Mouse (Mus musculus): Measurements from ENCODE around the gene Cpeb4. TPM values are rescaled to one million over a fixed set of nuclear protein-coding genes. Genes with fewer than 3 reads are reported as not detected.

Gene Cpeb4
- polyA plus RNA-seq, 1 experiment from 2014 or later: 5.9 TPM

- WGBS: 81% methylated on average over 5 of the region's 5 CpGs
- Histone ChIP-seq H3K36me3 (ENCODE audit: control insufficient read depth, insufficient read depth) (no peaks in the 10 kb centered on the region), H3K9me3 (replicated peaks; ENCODE audit: control insufficient read depth, low read length) (no peaks in the 10 kb centered on the region), H3K27ac (ENCODE audit: low read length) (no peak overlapping the region), H3K4me1 (ENCODE audit: control insufficient read depth, insufficient read depth, low read length) (peaks cover 11% of the 10 kb centered on the region), H3K4me3 (ENCODE audit: low read length) (no peak overlapping the region), H3K27me3 (ENCODE audit: control insufficient read depth, insufficient read depth, low read length) (no peaks in the 10 kb centered on the region), H3K9ac (ENCODE audit: low read length) (no peak overlapping the region), H3K4me2 (ENCODE audit: low read depth, low read length) (no peak overlapping the region)
- no peak for ATAC-seq (replicated peaks; ENCODE audit: extremely low read depth, insufficient read depth, low FRiP score)
Measured at GRCm38 (mm10) chr11:31831983-31832382, 40.0 kb upstream of the Cpeb4 start.

- no peak overlapping the region for H3K9ac ChIP-seq (ENCODE audit: low read length)
- H3K4me3 ChIP-seq (ENCODE audit: low read length): no peak overlapping the region
- H3K9me3 ChIP-seq (replicated peaks; ENCODE audit: control insufficient read depth, low read length): no peaks in the 10 kb centered on the region
- peaks cover 11% of the 10 kb centered on the region for H3K4me1 ChIP-seq (ENCODE audit: control insufficient read depth, insufficient read depth, low read length)
- WGBS: 66% methylated on average over 7 of the region's 7 CpGs
- 0 out of 2 replicates have a peak, but pooled peaks have one; percentile 28 for ATAC-seq (replicated peaks; ENCODE audit: extremely low read depth, insufficient read depth, low FRiP score)
- no peak overlapping the region for H3K4me2 ChIP-seq (ENCODE audit: low read depth, low read length)
- no peaks in the 10 kb centered on the region for H3K36me3 ChIP-seq (ENCODE audit: control insufficient read depth, insufficient read depth)
- no peaks in the 10 kb centered on the region for H3K27me3 ChIP-seq (ENCODE audit: control insufficient read depth, insufficient read depth, low read length)
- no peak overlapping the region for H3K27ac ChIP-seq (ENCODE audit: low read length)
Measured at GRCm38 (mm10) chr11:31832439-31832980, 39.5 kb upstream of the Cpeb4 start.

GRCm38 (mm10) chr11:31833506-31833905 is 38.5 kb upstream of the Cpeb4 start:
- no peak overlapping the region for H3K4me2 ChIP-seq (ENCODE audit: low read depth, low read length)
- WGBS: 47% methylated on average over 2 of the region's 2 CpGs
- no peaks in the 10 kb centered on the region for H3K27me3 ChIP-seq (ENCODE audit: control insufficient read depth, insufficient read depth, low read length)
- no peaks in the 10 kb centered on the region for H3K36me3 ChIP-seq (ENCODE audit: control insufficient read depth, insufficient read depth)
- no peak overlapping the region for H3K27ac ChIP-seq (ENCODE audit: low read length)
- no peak overlapping the region for H3K9ac ChIP-seq (ENCODE audit: low read length)
- H3K4me3 ChIP-seq (ENCODE audit: low read length): no peak overlapping the region
- H3K9me3 ChIP-seq (replicated peaks; ENCODE audit: control insufficient read depth, low read length): no peaks in the 10 kb centered on the region
- peaks cover 12% of the 10 kb centered on the region for H3K4me1 ChIP-seq (ENCODE audit: control insufficient read depth, insufficient read depth, low read length)
- ATAC-seq (replicated peaks; ENCODE audit: extremely low read depth, insufficient read depth, low FRiP score): no peak

- 64% methylated on average over 3 of the region's 3 CpGs for whole genome bisulfite sequencing
- H3K9me3 ChIP-seq (replicated peaks; ENCODE audit: control insufficient read depth, low read length): no peaks in the 10 kb centered on the region
- H3K4me3 ChIP-seq (ENCODE audit: low read length): no peak overlapping the region
- H3K27ac ChIP-seq (ENCODE audit: low read length): no peak overlapping the region
- no peaks in the 10 kb centered on the region for H3K27me3 ChIP-seq (ENCODE audit: control insufficient read depth, insufficient read depth, low read length)
- no peak overlapping the region for H3K9ac ChIP-seq (ENCODE audit: low read length)
- no peak for ATAC-seq (replicated peaks; ENCODE audit: extremely low read depth, insufficient read depth, low FRiP score)
- no peak overlapping the region for H3K4me2 ChIP-seq (ENCODE audit: low read depth, low read length)
- no peaks in the 10 kb centered on the region for H3K36me3 ChIP-seq (ENCODE audit: control insufficient read depth, insufficient read depth)
- H3K4me1 ChIP-seq (ENCODE audit: control insufficient read depth, insufficient read depth, low read length): peaks cover 22% of the 10 kb centered on the region
Measured at GRCm38 (mm10) chr11:31835352-31835751, 36.7 kb upstream of the Cpeb4 start.

- Histone ChIP-seq H3K27me3 (ENCODE audit: control insufficient read depth, insufficient read depth, low read length) (no peaks in the 10 kb centered on the region), H3K36me3 (ENCODE audit: control insufficient read depth, insufficient read depth) (no peaks in the 10 kb centered on the region), H3K9ac (ENCODE audit: low read length) (no peak overlapping the region), H3K4me1 (ENCODE audit: control insufficient read depth, insufficient read depth, low read length) (peaks cover 16% of the 10 kb centered on the region), H3K27ac (ENCODE audit: low read length) (no peak overlapping the region), H3K4me2 (ENCODE audit: low read depth, low read length) (no peak overlapping the region), H3K9me3 (replicated peaks; ENCODE audit: control insufficient read depth, low read length) (no peaks in the 10 kb centered on the region), H3K4me3 (ENCODE audit: low read length) (no peak overlapping the region)
- no peak for ATAC-seq (replicated peaks; ENCODE audit: extremely low read depth, insufficient read depth, low FRiP score)
- 85% methylated on average over 3 of the region's 3 CpGs for WGBS
Measured at GRCm38 (mm10) chr11:31837243-31837642, 34.8 kb upstream of the Cpeb4 start.

- no peaks in the 10 kb centered on the region for H3K27me3 ChIP-seq (ENCODE audit: control insufficient read depth, insufficient read depth, low read length)
- peaks cover 16% of the 10 kb centered on the region for H3K4me1 ChIP-seq (ENCODE audit: control insufficient read depth, insufficient read depth, low read length)
- no peak overlapping the region for H3K9ac ChIP-seq (ENCODE audit: low read length)
- H3K4me3 ChIP-seq (ENCODE audit: low read length): no peak overlapping the region
- H3K27ac ChIP-seq (ENCODE audit: low read length): no peak overlapping the region
- H3K9me3 ChIP-seq (replicated peaks; ENCODE audit: control insufficient read depth, low read length): no peaks in the 10 kb centered on the region
- no peak for ATAC-seq (replicated peaks; ENCODE audit: extremely low read depth, insufficient read depth, low FRiP score)
- no peak overlapping the region for H3K4me2 ChIP-seq (ENCODE audit: low read depth, low read length)
- 91% methylated on average over 4 of the region's 4 CpGs for WGBS
- no peaks in the 10 kb centered on the region for H3K36me3 ChIP-seq (ENCODE audit: control insufficient read depth, insufficient read depth)
Measured at GRCm38 (mm10) chr11:31837753-31838152, 34.3 kb upstream of the Cpeb4 start.

GRCm38 (mm10) chr11:31838442-31839083 is 33.4 kb upstream of the Cpeb4 start:
- Histone ChIP-seq H3K4me2 (ENCODE audit: low read depth, low read length) (peak overlapping the region; percentile 20; the same call in 1 of the 2 replicates), H3K27ac (ENCODE audit: low read length) (peak overlapping the region; percentile 92), H3K9me3 (replicated peaks; ENCODE audit: control insufficient read depth, low read length) (no peaks in the 10 kb centered on the region), H3K36me3 (ENCODE audit: control insufficient read depth, insufficient read depth) (no peaks in the 10 kb centered on the region), H3K27me3 (ENCODE audit: control insufficient read depth, insufficient read depth, low read length) (no peaks in the 10 kb centered on the region), H3K4me1 (ENCODE audit: control insufficient read depth, insufficient read depth, low read length) (peaks cover 16% of the 10 kb centered on the region), H3K4me3 (ENCODE audit: low read length) (no peak overlapping the region), H3K9ac (ENCODE audit: low read length) (peak overlapping the region; percentile 41)
- peak; percentile 83 for ATAC-seq (replicated peaks; ENCODE audit: extremely low read depth, insufficient read depth, low FRiP score)
- WGBS: 28% methylated on average over 7 of the region's 7 CpGs

- 24% methylated on average over 6 of the region's 6 CpGs for WGBS
- peak; percentile 50; the same call in 1 of the 2 replicates for ATAC-seq (replicated peaks; ENCODE audit: extremely low read depth, insufficient read depth, low FRiP score)
- peak overlapping the region; percentile 41 for H3K9ac ChIP-seq (ENCODE audit: low read length)
- no peaks in the 10 kb centered on the region for H3K9me3 ChIP-seq (replicated peaks; ENCODE audit: control insufficient read depth, low read length)
- peak overlapping the region; percentile 20; the same call in 1 of the 2 replicates for H3K4me2 ChIP-seq (ENCODE audit: low read depth, low read length)
- peak overlapping the region; percentile 92 for H3K27ac ChIP-seq (ENCODE audit: low read length)
- H3K36me3 ChIP-seq (ENCODE audit: control insufficient read depth, insufficient read depth): no peaks in the 10 kb centered on the region
- H3K27me3 ChIP-seq (ENCODE audit: control insufficient read depth, insufficient read depth, low read length): no peaks in the 10 kb centered on the region
- H3K4me1 ChIP-seq (ENCODE audit: control insufficient read depth, insufficient read depth, low read length): peaks cover 16% of the 10 kb centered on the region
- H3K4me3 ChIP-seq (ENCODE audit: low read length): no peak overlapping the region
Measured at GRCm38 (mm10) chr11:31839084-31839460, 32.9 kb upstream of the Cpeb4 start.

GRCm38 (mm10) chr11:31842171-31842959 is 29.6 kb upstream of the Cpeb4 start:
- 79% methylated on average over 5 of the region's 5 CpGs for WGBS
- no peaks in the 10 kb centered on the region for H3K9me3 ChIP-seq (replicated peaks; ENCODE audit: control insufficient read depth, low read length)
- H3K27me3 ChIP-seq (ENCODE audit: control insufficient read depth, insufficient read depth, low read length): no peaks in the 10 kb centered on the region
- no peak overlapping the region for H3K4me3 ChIP-seq (ENCODE audit: low read length)
- H3K9ac ChIP-seq (ENCODE audit: low read length): no peak overlapping the region
- H3K27ac ChIP-seq (ENCODE audit: low read length): no peak overlapping the region
- H3K4me1 ChIP-seq (ENCODE audit: control insufficient read depth, insufficient read depth, low read length): peaks cover 16% of the 10 kb centered on the region
- no peaks in the 10 kb centered on the region for H3K36me3 ChIP-seq (ENCODE audit: control insufficient read depth, insufficient read depth)
- no peak for ATAC-seq (replicated peaks; ENCODE audit: extremely low read depth, insufficient read depth, low FRiP score)
- H3K4me2 ChIP-seq (ENCODE audit: low read depth, low read length): no peak overlapping the region
